Mouse (Mus musculus) mouse embryonic stem cell (cell line): ENCODE data around the gene Arhgef9.

Experiments used
- in situ Hi-C, 2 experiments: fragments of 300-500 bp; cut with MboI; formaldehyde crosslinking; loops; 1 replicate in 1 of 2; 3 replicates in 1 of 2; pipeline ENCODE4 v1.14.3; 2019 to 2020; ENCODE audit warnings: low sequenced_read_pairs in 2 of 2, low pct_unique_long_range_greater_than_20kb in 1 of 2, mixed read lengths in 1 of 2; ENCODE audit not compliant: unreplicated experiment in 1 of 2

Arhgef9 gene

GRCm38 (mm10) chrX:95196104-95196919 is at the start of gene Arhgef9:
TSS of gene Arhgef9 (minus strand) at chrX:95196856.
- in situ Hi-C loops: no loop called here

GRCm38 (mm10) chrX:95238896-95239295 is 42.2 kb upstream of the Arhgef9 start:
- in situ Hi-C loops: no loop called here

GRCm38 (mm10) chrX:95195363-95196103 is 1.1 kb downstream of the Arhgef9 start:
- in situ Hi-C loops: no loop called here

GRCm38 (mm10) chrX:95175978-95176377 is 20.7 kb downstream of the Arhgef9 start:
- in situ Hi-C loops: no loop called here

GRCm38 (mm10) chrX:95166317-95166716 is 30.3 kb downstream of the Arhgef9 start:
- in situ Hi-C loops: no loop called here

GRCm38 (mm10) chrX:95165671-95166127 is 31.0 kb downstream of the Arhgef9 start:
- in situ Hi-C loops: no loop called here

- in situ Hi-C loops: no loop called here
Measured at GRCm38 (mm10) chrX:95164140-95164539, 32.5 kb downstream of the Arhgef9 start.

- in situ Hi-C loops: no loop called here
Measured at GRCm38 (mm10) chrX:95163452-95163851, 33.2 kb downstream of the Arhgef9 start.

GRCm38 (mm10) chrX:95156833-95157386 is 39.7 kb downstream of the Arhgef9 start:
- in situ Hi-C loops: no loop called here

GRCm38 (mm10) chrX:95138636-95139035 is 58.0 kb downstream of the Arhgef9 start:
- in situ Hi-C loops: no loop called here

- in situ Hi-C loops: no loop called here
Measured at GRCm38 (mm10) chrX:95133502-95133901, 63.2 kb downstream of the Arhgef9 start.

GRCm38 (mm10) chrX:95132996-95133395 is 63.7 kb downstream of the Arhgef9 start:
- in situ Hi-C loops: no loop called here

GRCm38 (mm10) chrX:95131783-95132182 is 64.9 kb downstream of the Arhgef9 start:
- in situ Hi-C loops: no loop called here

- in situ Hi-C loops: no loop called here
Measured at GRCm38 (mm10) chrX:95123462-95123861, 73.2 kb downstream of the Arhgef9 start.

- in situ Hi-C loops: no loop called here
Measured at GRCm38 (mm10) chrX:95104361-95104760, 92.3 kb downstream of the Arhgef9 start.

GRCm38 (mm10) chrX:95087674-95088073 is 109.0 kb downstream of the Arhgef9 start:
- in situ Hi-C loops: no loop called here

- in situ Hi-C loops: no loop called here
Measured at GRCm38 (mm10) chrX:95077013-95077699, 119.5 kb downstream of the Arhgef9 start.

- in situ Hi-C loops: no loop called here
Measured at GRCm38 (mm10) chrX:95027907-95028306, 168.7 kb downstream of the Arhgef9 start.
